Mouse (Mus musculus): ENCODE measurements around the gene Fbxo30. TPM values are rescaled to one million over a fixed set of nuclear protein-coding genes. Genes with fewer than 3 reads are reported as not detected.

Fbxo30 gene
- total and polyA plus RNA-seq, 3 experiments, result 3.9 to 27.3 (median 23.7) TPM

DNA sequence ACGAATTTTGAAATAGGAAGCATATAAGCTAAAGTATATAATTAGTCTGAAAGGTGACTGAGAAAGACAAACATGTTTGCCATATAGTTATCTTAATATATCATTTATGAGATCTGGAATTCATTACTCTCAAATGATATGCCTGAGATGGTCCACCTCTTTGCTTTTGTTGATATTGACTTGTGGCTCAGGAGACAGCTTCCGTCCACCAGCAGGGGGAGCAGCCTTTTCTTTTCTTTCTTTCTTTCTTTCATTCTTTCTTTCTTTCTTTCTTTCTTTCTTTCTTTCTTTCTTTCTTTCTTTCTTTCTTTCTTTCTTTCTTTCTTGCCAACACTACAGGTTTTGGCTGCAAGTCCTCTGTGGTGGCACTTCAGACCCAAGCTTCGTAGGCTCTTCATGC, 45.4 kb downstream of the Fbxo30 start:
- Histone ChIP-seq H3K27ac (no peak overlapping the region), H3K79me2 (replicated peaks; ENCODE audit: control insufficient read depth, insufficient read depth, low read length) (no peaks in the 10 kb centered on the region), H3K9ac (ENCODE audit: low read depth, low read length) (no peak overlapping the region), H3K4me3 (no peak overlapping the region), H3K36me3 (ENCODE audit: control insufficient read depth, insufficient read depth, low read length) (no peaks in the 10 kb centered on the region), H3K4me1 (ENCODE audit: control insufficient read depth, insufficient read depth, low read length) (no peaks in the 10 kb centered on the region), H3K27me3 (ENCODE audit: control insufficient read depth, insufficient read depth, low read length) (no peaks in the 10 kb centered on the region)
- TF ChIP-seq CTCF (IDR thresholded peaks at IDR 0.05) (peak; percentile 57), EP300 (IDR thresholded peaks at IDR 0.05; ENCODE audit: insufficient read depth, low read depth, low read length) (no peak)
- no peak for DNase-seq
- intact Hi-C loops (cut with DNase I), result no loop called here
- WGBS, result 86% methylated on average over 3 of the region's 3 CpGs

DNA sequence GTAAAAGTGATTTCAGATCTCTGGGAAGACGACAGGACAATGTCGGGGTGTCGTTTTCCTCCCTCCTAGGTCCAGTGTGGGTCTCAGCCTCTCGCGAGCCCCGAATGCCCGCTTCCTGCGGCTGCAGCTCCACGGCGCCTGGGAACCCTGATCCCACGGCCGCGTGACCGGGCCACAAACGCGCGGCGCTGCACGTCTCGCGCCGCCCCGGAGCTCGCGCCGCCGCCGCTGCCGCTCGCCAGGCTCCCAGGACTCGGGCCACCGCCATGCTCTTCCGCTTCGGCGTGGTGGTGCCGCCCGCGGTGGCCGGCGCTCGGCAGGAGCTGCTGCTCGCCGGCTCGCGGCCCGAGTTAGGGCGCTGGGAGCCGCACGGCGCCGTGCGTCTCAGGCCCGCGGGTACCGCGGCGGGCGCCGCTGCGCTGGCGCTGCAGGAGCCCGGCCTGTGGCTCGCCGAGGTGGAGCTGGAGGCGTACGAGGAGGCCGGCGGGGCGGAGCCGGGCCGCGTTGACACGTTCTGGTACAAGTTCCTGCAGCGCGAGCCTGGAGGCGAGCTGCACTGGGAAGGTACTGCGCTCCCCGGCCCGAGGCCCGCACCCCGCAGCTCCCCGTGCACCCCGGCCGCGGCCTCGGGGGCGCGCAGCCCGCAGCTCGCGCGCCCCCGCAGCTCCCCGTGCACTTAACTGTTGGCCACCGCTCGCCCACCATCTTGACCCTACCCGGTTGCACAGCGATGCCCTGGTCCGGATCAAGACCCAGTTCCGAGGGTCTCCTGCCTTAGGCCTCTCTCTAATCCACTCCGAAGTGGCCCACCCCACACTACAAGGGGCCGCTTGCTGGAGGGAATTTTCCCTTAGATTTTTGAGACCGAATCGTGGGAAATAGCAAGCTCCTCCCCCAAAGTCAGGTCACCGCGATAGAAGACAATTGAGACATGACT, 62.3 kb downstream of the Fbxo30 start, which contains the start of gene Epm2a:
Epm2a (plus strand) TSS at position 200 of the 937 bp plus-strand sequence.
- DNase-seq, result peak; percentile 89 to 91
- Histone ChIP-seq H3K79me2 (replicated peaks; ENCODE audit: control insufficient read depth, insufficient read depth, low read length) (no peaks in the 10 kb centered on the region; the same call in 1 of the 2 replicates), H3K27me3 (ENCODE audit: control insufficient read depth, insufficient read depth, low read length) (no peaks in the 10 kb centered on the region), H3K4me1 (ENCODE audit: control insufficient read depth, insufficient read depth, low read length) (peaks cover 1% of the 10 kb centered on the region; the same call in 1 of the 2 replicates), H3K9ac (ENCODE audit: low read depth, low read length) (peak within 1 kb of the TSS; percentile 99), H3K27ac (peak within 1 kb of the TSS; percentile 83), H3K4me3 (peak within 1 kb of the TSS; percentile 82), H3K36me3 (ENCODE audit: control insufficient read depth, insufficient read depth, low read length) (no peaks in the 10 kb centered on the region)
- intact Hi-C loops (cut with DNase I), result loop anchor here (2.0 to 5.0 kb wide), 3 partner anchors 63 to 1664 kb away; partner anchors contain the start of genes Fbxo30, Sf3b5 and Shprh
- TF ChIP-seq CTCF (IDR thresholded peaks at IDR 0.05) (no peak), EP300 (IDR thresholded peaks at IDR 0.05; ENCODE audit: insufficient read depth, low read depth, low read length) (no peak), POLR2A (IDR thresholded peaks at IDR 0.05; ENCODE audit: insufficient read depth, low read depth, low read length) (peak; percentile 46)
- WGBS, result under 1% methylated on average over 85 of the region's 106 CpGs

- H3K27me3 ChIP-seq (ENCODE audit: control insufficient read depth, insufficient read depth, low read length), result no peaks in the 10 kb centered on the region
- TF ChIP-seq EP300 (IDR thresholded peaks at IDR 0.05; ENCODE audit: insufficient read depth, low read depth, low read length) (no peak), POLR2A (IDR thresholded peaks at IDR 0.05; ENCODE audit: insufficient read depth, low read depth, low read length) (no peak), CTCF (IDR thresholded peaks at IDR 0.05) (peak; percentile 20; the same call in 1 of the 2 replicates)
- no peak overlapping the region for H3K9ac ChIP-seq (ENCODE audit: low read depth, low read length)
- intact Hi-C loops (cut with DNase I), result loop anchor here (5.0 kb wide), 2 partner anchors 198 to 1662 kb away; partner anchors contain the start of genes Sf3b5 and Shprh
- peak in 1 of 2 experiments; percentile 3 for DNase-seq
- H3K4me3 ChIP-seq, result no peak overlapping the region; the same call in 1 of the 2 replicates
- H3K79me2 ChIP-seq (replicated peaks; ENCODE audit: control insufficient read depth, insufficient read depth, low read length), result no peaks in the 10 kb centered on the region; the same call in 1 of the 2 replicates
- H3K36me3 ChIP-seq (ENCODE audit: control insufficient read depth, insufficient read depth, low read length), result no peaks in the 10 kb centered on the region
- WGBS, result 84% methylated on average over 18 of the region's 18 CpGs
- peaks cover 1% of the 10 kb centered on the region; the same call in 1 of the 2 replicates for H3K4me1 ChIP-seq (ENCODE audit: control insufficient read depth, insufficient read depth, low read length)
- H3K27ac ChIP-seq, result no peak overlapping the region
Measured at GRCm38 (mm10) chr10:11344536-11345468, 63.7 kb downstream of the Fbxo30 start.

Other genes with a start within 250 kb of the Fbxo30 start
- gene Grm1, start 199.0 kb upstream of the Fbxo30 start, total RNA-seq (2021), result 10 to 100 TPM in 1 of 2 experiments, 1 to 10 TPM in 1; 7.8 to 10.9 TPM
- gene Grm1, start 199.0 kb upstream of the Fbxo30 start, polyA plus RNA-seq (2012; rRNA removed), result 8.4 and 14.6 TPM in 2 replicates
- 10 to 100 TPM; 11.1 TPM for gene Shprh, start 131.9 kb upstream of the Fbxo30 start, total RNA-seq (2021)
- 1.9 and 4.0 TPM in 2 replicates for gene Shprh, start 131.9 kb upstream of the Fbxo30 start, polyA plus RNA-seq (2012; rRNA removed)
- 10 to 100 TPM; 31.2 to 35.4 TPM for gene Epm2a, start 62.1 kb downstream of the Fbxo30 start, total RNA-seq (2021)
- gene Epm2a, start 62.1 kb downstream of the Fbxo30 start, polyA plus RNA-seq (2012; rRNA removed), result 12.1 and 20.8 TPM in 2 replicates